ENCODE assay signal across 21 mouse cellular contexts in genomic region chr9:72039369-72039768, GRCm38 (mm10).
DNase-seq lines count a peak whose midpoint lies in the region; ATAC-seq lines count a peak whose summit lies in the region.
"Had no signal": no experiment of that assay in that cellular context is flagged by ENCODE, and none has a peak within 500 bp of the region (broad histone marks: within the 10 kb centered on the region; RNA-seq: fewer than 3 reads in every experiment).

No protein-coding gene starts in this region.

- peak; percentile 68 for ATAC-seq in CD4-positive, CD25-positive, alpha-beta regulatory T cell, adult 4 months
- no peak for ATAC-seq in midbrain, embryonic 11.5 days (ENCODE audit: low FRiP score)
- ATAC-seq: forebrain, embryonic 13.5 days; forebrain, embryonic 15.5 days; forebrain, postnatal 0 days; Patski had no signal

- no peaks in the 10 kb centered on the region for H3K9me3 ChIP-seq in midbrain, embryonic 11.5 days (ENCODE audit: control insufficient read depth, low read length)
- H3K9me3 ChIP-seq: embryonic facial prominence, embryonic 10.5 days; embryonic facial prominence, embryonic 12.5 days; forebrain, embryonic 13.5 days; forebrain, embryonic 15.5 days had no signal

- no peak overlapping the region for H3K4me3 ChIP-seq in midbrain, embryonic 11.5 days (ENCODE audit: low read depth, low read length)
- H3K4me3 ChIP-seq: embryonic facial prominence, embryonic 10.5 days; embryonic facial prominence, embryonic 12.5 days; forebrain, embryonic 13.5 days; forebrain, embryonic 15.5 days had no signal

- DNase-seq in CD4-positive, CD25-positive, alpha-beta regulatory T cell, adult 2 months (ENCODE audit: low read depth, low spot score): peak; percentile 27
- peak; percentile 33 for DNase-seq in induced T-regulatory cell, adult 2 months (ENCODE audit: low read depth)
- peak; percentile 21 for DNase-seq in naive thymus-derived CD4-positive, alpha-beta T cell, adult 2 months (ENCODE audit: low read depth)
- no peak for DNase-seq in midbrain, embryonic 11.5 days (ENCODE audit: low spot score, missing footprints)
- no peak for DNase-seq in urinary bladder, postnatal 14 days (ENCODE audit: low spot score)
- DNase-seq in right cerebral cortex, adult 2 months (ENCODE audit: low spot score in 2 of 2): no peak
- DNase-seq: adrenal gland, adult 8-10 months; adrenal gland, postnatal 14 days; adrenal gland, postnatal 36 days; cerebellum, adult 11-12 months; cerebellum, adult 2 months; cerebellum, adult 9-10 months; cerebellum, postnatal 10 days; cerebellum, postnatal 25 days; forebrain, postnatal 0 days had no signal

- H3K27me3 ChIP-seq in midbrain, embryonic 11.5 days (ENCODE audit: control insufficient read depth, insufficient read depth, low read length): no peaks in the 10 kb centered on the region
- H3K27me3 ChIP-seq: embryonic facial prominence, embryonic 12.5 days; forebrain, embryonic 13.5 days; forebrain, embryonic 15.5 days; Patski had no signal

- no peaks in the 10 kb centered on the region for H3K36me3 ChIP-seq in midbrain, embryonic 11.5 days (ENCODE audit: control insufficient read depth, insufficient read depth, low read length)
- H3K36me3 ChIP-seq: embryonic facial prominence, embryonic 10.5 days; embryonic facial prominence, embryonic 12.5 days; forebrain, embryonic 15.5 days had no signal

- no peak overlapping the region for H3K4me2 ChIP-seq in midbrain, embryonic 11.5 days
- H3K4me2 ChIP-seq: embryonic facial prominence, embryonic 12.5 days; forebrain, embryonic 13.5 days; forebrain, embryonic 15.5 days had no signal

- peaks cover 8% of the 10 kb centered on the region; the same call in 1 of the 2 replicates for H3K4me1 ChIP-seq in midbrain, embryonic 11.5 days (ENCODE audit: control insufficient read depth, insufficient read depth, low read length)
- H3K4me1 ChIP-seq: embryonic facial prominence, embryonic 10.5 days had no signal

- H3K27ac ChIP-seq in midbrain, embryonic 11.5 days (ENCODE audit: low read depth, low read length): no peak overlapping the region
- H3K27ac ChIP-seq: embryonic facial prominence, embryonic 10.5 days; embryonic facial prominence, embryonic 12.5 days; forebrain, embryonic 13.5 days; forebrain, embryonic 15.5 days had no signal

- WGBS in midbrain, embryonic 11.5 days: 92% methylated on average over 2 of the region's 2 CpGs

- no peak overlapping the region for H3K9ac ChIP-seq in midbrain, embryonic 11.5 days (ENCODE audit: low read length)
- H3K9ac ChIP-seq: embryonic facial prominence, embryonic 12.5 days; forebrain, embryonic 13.5 days; forebrain, embryonic 15.5 days; forebrain, postnatal 0 days had no signal

Comparison
In these comparisons a context has a peak if more than half of its experiments do, and no peak if none do; other contexts are left out.
1. DNase-seq: peak in CD4-positive, CD25-positive, alpha-beta regulatory T cell, adult 2 months (single experiment), induced T-regulatory cell, adult 2 months (single experiment) and naive thymus-derived CD4-positive, alpha-beta T cell, adult 2 months (single experiment); none in midbrain, embryonic 11.5 days (single experiment), urinary bladder, postnatal 14 days (single experiment) and right cerebral cortex, adult 2 months (0 of 2).